ENCODE assay signal across 8 mouse cellular contexts in the genomic region with DNA sequence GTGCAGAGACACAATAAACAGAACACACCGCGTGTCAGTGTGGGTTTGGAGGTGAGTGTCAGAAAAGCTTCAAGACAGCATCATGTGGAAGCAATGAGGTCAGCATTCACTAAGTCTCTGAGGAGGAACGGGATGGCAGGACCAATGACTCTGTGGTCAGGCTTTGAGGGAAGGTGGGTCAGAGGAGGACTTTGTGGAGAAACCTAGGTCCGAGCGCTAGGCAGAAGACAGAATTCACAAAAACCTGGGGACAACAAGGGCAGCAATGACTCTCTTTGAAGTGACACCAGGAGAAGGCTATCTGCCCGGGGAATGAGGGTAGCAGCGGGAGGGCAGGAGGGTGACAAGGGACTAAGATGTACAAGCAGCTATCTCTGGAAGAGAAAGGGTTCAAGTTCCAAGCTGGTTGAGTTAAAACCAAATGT. TPM values are rescaled to one million over a fixed set of nuclear protein-coding genes. Genes with fewer than 3 reads are reported as not detected.
A peak's percentile ranks its signal among the peaks of the same experiment; 100 is the strongest.
DNase-seq lines count a peak whose midpoint lies in the region; ATAC-seq and TF ChIP-seq lines count a peak whose summit lies in the region.

No protein-coding gene starts in this region.

- ATAC-seq in embryonic facial prominence, embryonic 11.5 days (replicated peaks; ENCODE audit: insufficient number of reproducible peaks, low FRiP score, low TSS enrichment, low read depth) = no peak; the same call in 1 of the 2 replicates
- peak; percentile 20; the same call in 1 of the 2 replicates for ATAC-seq in midbrain, postnatal 0 days (ENCODE audit: low FRiP score)
- no peak for ATAC-seq in inflammation-experienced regulatory T-cells, adult 6 months

- H3K9ac ChIP-seq in embryonic facial prominence, embryonic 11.5 days (replicated peaks; ENCODE audit: low read length) = peak overlapping the region; percentile 63
- peak overlapping the region; percentile 79 for H3K9ac ChIP-seq in midbrain, postnatal 0 days (replicated peaks; ENCODE audit: low read length, poor library complexity, severe bottlenecking)

- peak overlapping the region; percentile 85 for H3K4me3 ChIP-seq in left cerebral cortex, adult 2 months
- peak overlapping the region; percentile 50 for H3K4me3 ChIP-seq in embryonic facial prominence, embryonic 11.5 days (ENCODE audit: low read depth, low read length)
- peak overlapping the region; percentile 75 for H3K4me3 ChIP-seq in midbrain, postnatal 0 days (ENCODE audit: low read depth, low read length)

- no peak for TF ChIP-seq CTCF in left cerebral cortex, adult 2 months (IDR thresholded peaks at IDR 0.05)
- no peak for TF ChIP-seq CTCF in midbrain, postnatal 0 days (IDR thresholded peaks at IDR 0.05)

- intact Hi-C loops in left cerebral cortex, adult 2 months (cut with DNase I) = loop anchor here (5.0 kb wide), 2 partner anchors 57 to 77 kb away; no protein-coding TSS in a partner anchor
- intact Hi-C loops in left cerebral cortex, postnatal 14 days (cut with DNase I) = loop anchor here (10.0 kb wide), 2 partner anchors 104 to 514 kb away; a partner anchor contains a TSS

- WGBS in embryonic facial prominence, embryonic 11.5 days = 2% methylated on average over 7 of the region's 7 CpGs
- under 1% methylated on average over 7 of the region's 7 CpGs for WGBS in midbrain, postnatal 0 days

- DNase-seq in left cerebral cortex, adult 2 months (ENCODE audit: extremely low spot score in 1 of 2, low spot score in 2 of 2) = no peak
- DNase-seq in left cerebral cortex, postnatal 14 days (ENCODE audit: low spot score in 2 of 2) = no peak
- no peak for DNase-seq in embryonic facial prominence, embryonic 11.5 days (ENCODE audit: low spot score)
- peak; percentile 54 for DNase-seq in kidney, adult 18-20 months
- DNase-seq in midbrain, postnatal 0 days (ENCODE audit: low spot score) = peak; percentile 45
- DNase-seq in urinary bladder, postnatal 25 days (ENCODE audit: low spot score) = no peak
- no peak for DNase-seq in B cell, adult 2 months

- peak overlapping the region; percentile 99 for H3K27ac ChIP-seq in left cerebral cortex, adult 2 months
- H3K27ac ChIP-seq in embryonic facial prominence, embryonic 11.5 days (replicated peaks; ENCODE audit: low read depth, low read length) = no peak overlapping the region
- peak overlapping the region; percentile 94 for H3K27ac ChIP-seq in midbrain, postnatal 0 days (ENCODE audit: low read depth, low read length)

- no peaks in the 10 kb centered on the region for H3K27me3 ChIP-seq in embryonic facial prominence, embryonic 11.5 days (ENCODE audit: control insufficient read depth, insufficient read depth, low read length)
- no peaks in the 10 kb centered on the region for H3K27me3 ChIP-seq in midbrain, postnatal 0 days (ENCODE audit: insufficient read depth, low read length)

- H3K4me1 ChIP-seq in embryonic facial prominence, embryonic 11.5 days (ENCODE audit: control insufficient read depth, insufficient read depth, low read length) = no peaks in the 10 kb centered on the region
- 0 out of 2 replicates have a peak, but pooled peaks cover 2% of the 10 kb centered on the region for H3K4me1 ChIP-seq in midbrain, postnatal 0 days (ENCODE audit: insufficient read depth, low read length)

- H3K4me2 ChIP-seq in embryonic facial prominence, embryonic 11.5 days (ENCODE audit: low read depth, low read length) = peak overlapping the region; percentile 92
- H3K4me2 ChIP-seq in midbrain, postnatal 0 days (ENCODE audit: low read depth, low read length, poor library complexity, severe bottlenecking) = peak overlapping the region; percentile 68

- H3K9me3 ChIP-seq in embryonic facial prominence, embryonic 11.5 days (replicated peaks; ENCODE audit: control insufficient read depth, low read length) = no peaks in the 10 kb centered on the region
- no peaks in the 10 kb centered on the region for H3K9me3 ChIP-seq in midbrain, postnatal 0 days (ENCODE audit: low read length)

- no peaks in the 10 kb centered on the region for H3K36me3 ChIP-seq in embryonic facial prominence, embryonic 11.5 days (replicated peaks; ENCODE audit: control insufficient read depth, insufficient read depth, low read depth, low read length)
- no peaks in the 10 kb centered on the region for H3K36me3 ChIP-seq in midbrain, postnatal 0 days (ENCODE audit: insufficient read depth, low read length)

RNA-seq across cellular contexts. Expression of a gene that starts 1.0 kb away (rescaled TPM):
- 10 to 100 TPM; 74.0 to 87.0 TPM for total RNA-seq in left cerebral cortex, adult 2 months (2021)
- total RNA-seq in left cerebral cortex, postnatal 14 days (2021) = 10 to 100 TPM; 70.7 to 75.9 TPM
- 0.77 and 0.79 TPM in 2 replicates for polyA plus RNA-seq in embryonic facial prominence, embryonic 11.5 days (2014; fragmentation: Nextera tagmentation; extraction: Ambion mirVana)
- total RNA-seq in midbrain, postnatal 0 days (2014; rRNA removed) = 44.5 and 57.1 TPM in 2 replicates
- 18.7 and 21.7 TPM in 2 replicates for polyA plus RNA-seq in midbrain, postnatal 0 days (2015; fragmentation: Nextera tagmentation; extraction: Ambion mirVana)
- not detected for polyA plus RNA-seq in inflammation-experienced regulatory T-cells, adult 6 months (2017; shearing (Covaris generic))

Comparison
In these comparisons a context has a peak if more than half of its experiments do, and no peak if none do; other contexts are left out.
1. DNase-seq: peak in kidney, adult 18-20 months (single experiment) and midbrain, postnatal 0 days (single experiment); none in left cerebral cortex, adult 2 months (0 of 2), left cerebral cortex, postnatal 14 days (0 of 2), embryonic facial prominence, embryonic 11.5 days (single experiment), urinary bladder, postnatal 25 days (single experiment) and B cell, adult 2 months (0 of 2).
2. Peak in every context shown above with its lines, with median percentiles within 50 percentile points of each other: H3K4me3 ChIP-seq.